Mouse (Mus musculus): ENCODE data around the gene Olfr891. TPM values are rescaled to one million over a fixed set of nuclear protein-coding genes. Genes with fewer than 3 reads are reported as not detected.

Gene Olfr891
- not detected in 2 replicates for polyA plus RNA-seq (2015; fragmentation: Nextera tagmentation; extraction: Ambion mirVana)

GRCm38 (mm10) chr9:38180721-38181120 is at the start of gene Olfr891:
Gene Olfr891, minus strand, starts transcription at chr9:38180821.

GRCm38 (mm10) chr9:38217755-38218154 is 37.1 kb upstream of the Olfr891 start, which contains the start of gene Olfr894:
Gene Olfr894, plus strand, starts transcription at chr9:38218055.

GRCm38 (mm10) chr9:38208065-38208464 is 27.4 kb upstream of the Olfr891 start, which contains the start of gene Olfr893:
Gene Olfr893, plus strand, starts transcription at chr9:38208365.

DNA sequence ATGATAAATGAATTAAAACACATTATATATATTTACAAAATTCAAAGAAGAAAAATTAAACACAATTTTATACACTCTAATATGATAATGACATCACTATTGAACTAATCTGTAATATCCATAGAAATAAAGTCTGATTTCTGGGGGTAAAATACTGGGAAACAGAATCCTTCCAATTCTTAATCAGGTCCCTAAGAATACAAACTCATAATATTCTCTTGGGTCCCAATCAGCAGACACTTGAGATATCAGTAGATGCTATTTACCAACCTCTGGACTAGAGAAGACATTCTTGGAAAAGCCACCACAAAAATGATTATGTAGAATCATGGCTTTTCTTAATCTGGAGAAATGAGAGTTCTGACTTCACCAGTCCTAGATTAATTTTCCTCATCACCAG is 38.4 kb downstream of the Olfr891 start, which contains the start of gene Olfr890:
Gene Olfr890, plus strand, starts transcription at position 301 of the 400 bp plus-strand sequence.

Other genes starting within 250 kb of the Olfr891 start
- not detected in 2 replicates for gene Olfr881, start 189.0 kb downstream of the Olfr891 start, polyA plus RNA-seq (2015; fragmentation: Nextera tagmentation; extraction: Ambion mirVana)
- not detected in 2 replicates for gene Olfr883, start 155.0 kb downstream of the Olfr891 start, polyA plus RNA-seq (2015; fragmentation: Nextera tagmentation; extraction: Ambion mirVana)
- not detected in 2 replicates for gene Olfr884, start 134.3 kb downstream of the Olfr891 start, polyA plus RNA-seq (2015; fragmentation: Nextera tagmentation; extraction: Ambion mirVana)
- gene Olfr885, start 119.5 kb downstream of the Olfr891 start, polyA plus RNA-seq (2015; fragmentation: Nextera tagmentation; extraction: Ambion mirVana) = not detected in 2 replicates
- not detected in 2 replicates for gene Olfr887, start 96.7 kb downstream of the Olfr891 start, polyA plus RNA-seq (2015; fragmentation: Nextera tagmentation; extraction: Ambion mirVana)
- gene Olfr888, start 72.7 kb downstream of the Olfr891 start, polyA plus RNA-seq (2015; fragmentation: Nextera tagmentation; extraction: Ambion mirVana) = not detected in 2 replicates
- 0.08 and 0.11 TPM in 2 replicates for gene Olfr889, start 65.6 kb downstream of the Olfr891 start, polyA plus RNA-seq (2015; fragmentation: Nextera tagmentation; extraction: Ambion mirVana)
- gene Olfr890, start 38.3 kb downstream of the Olfr891 start, polyA plus RNA-seq (2015; fragmentation: Nextera tagmentation; extraction: Ambion mirVana) = not detected in 2 replicates
- not detected in 2 replicates for gene Olfr893, start 27.5 kb upstream of the Olfr891 start, polyA plus RNA-seq (2015; fragmentation: Nextera tagmentation; extraction: Ambion mirVana)
- not detected in 2 replicates for gene Olfr894, start 37.2 kb upstream of the Olfr891 start, polyA plus RNA-seq (2015; fragmentation: Nextera tagmentation; extraction: Ambion mirVana)
- gene Olfr143, start 72.0 kb upstream of the Olfr891 start, polyA plus RNA-seq (2015; fragmentation: Nextera tagmentation; extraction: Ambion mirVana) = not detected in 2 replicates
- not detected in 2 replicates for gene Olfr895, start 87.0 kb upstream of the Olfr891 start, polyA plus RNA-seq (2015; fragmentation: Nextera tagmentation; extraction: Ambion mirVana)
- not detected in 2 replicates for gene Olfr896-ps1, start 110.3 kb upstream of the Olfr891 start, polyA plus RNA-seq (2015; fragmentation: Nextera tagmentation; extraction: Ambion mirVana)
- gene Olfr25, start 148.2 kb upstream of the Olfr891 start, polyA plus RNA-seq (2015; fragmentation: Nextera tagmentation; extraction: Ambion mirVana) = not detected in 2 replicates
- not detected in 2 replicates for gene Olfr898, start 167.6 kb upstream of the Olfr891 start, polyA plus RNA-seq (2015; fragmentation: Nextera tagmentation; extraction: Ambion mirVana)
- not detected in 2 replicates for gene Olfr250, start 186.1 kb upstream of the Olfr891 start, polyA plus RNA-seq (2015; fragmentation: Nextera tagmentation; extraction: Ambion mirVana)
- not detected in 2 replicates for gene Olfr251, start 196.3 kb upstream of the Olfr891 start, polyA plus RNA-seq (2015; fragmentation: Nextera tagmentation; extraction: Ambion mirVana)
- gene Olfr147, start 220.9 kb upstream of the Olfr891 start, polyA plus RNA-seq (2015; fragmentation: Nextera tagmentation; extraction: Ambion mirVana) = not detected in 2 replicates
- not detected in 2 replicates for gene Olfr901, start 248.6 kb upstream of the Olfr891 start, polyA plus RNA-seq (2015; fragmentation: Nextera tagmentation; extraction: Ambion mirVana)